Mouse (Mus musculus): ENCODE measurements at regions not wholly inside any gene's neighbourhood (a gene's known extent, or its start where the extent isn't known, plus 50 kb on each side); places are given as distances from the start of the nearest gene placed in this dataset.

- Histone ChIP-seq H3K27ac (ENCODE audit: low read depth, low read length) (no peak overlapping the region), H3K27me3 (ENCODE audit: control insufficient read depth, insufficient read depth, low read length) (no peaks in the 10 kb centered on the region), H3K9me3 (ENCODE audit: control insufficient read depth, low read length) (no peaks in the 10 kb centered on the region), H3K4me1 (replicated peaks; ENCODE audit: control insufficient read depth, insufficient read depth, low read length) (no peaks in the 10 kb centered on the region), H3K9ac (ENCODE audit: low read depth, low read length) (no peak overlapping the region), H3K4me3 (ENCODE audit: low read depth, low read length) (no peak overlapping the region), H3K36me3 (ENCODE audit: control insufficient read depth, insufficient read depth, low read length) (no peaks in the 10 kb centered on the region), H3K4me2 (replicated peaks; ENCODE audit: low read depth, low read length) (no peak overlapping the region)
- ATAC-seq (ENCODE audit: low FRiP score) (no peak), DNase-seq (ENCODE audit: low spot score) (peak; percentile 8)
- 43% methylated on average over 8 of the region's 8 CpGs for WGBS
Observed at GRCm38 (mm10) chr2:82698417-82698988, 244.9 kb upstream of the Fsip2 start.

GRCm38 (mm10) chr2:82701851-82702250 lies 241.6 kb upstream of the Fsip2 start:
- no peak overlapping the region for H3K27ac ChIP-seq (ENCODE audit: low read depth, low read length)
- ATAC-seq (ENCODE audit: low FRiP score) = no peak
- no peak overlapping the region for H3K9ac ChIP-seq (ENCODE audit: low read depth, low read length)
- H3K4me3 ChIP-seq (ENCODE audit: low read depth, low read length) = no peak overlapping the region
- WGBS = 83% methylated on average over 2 of the region's 2 CpGs
- H3K27me3 ChIP-seq (ENCODE audit: control insufficient read depth, insufficient read depth, low read length) = no peaks in the 10 kb centered on the region
- H3K4me1 ChIP-seq (replicated peaks; ENCODE audit: control insufficient read depth, insufficient read depth, low read length) = no peaks in the 10 kb centered on the region
- no peak for DNase-seq (ENCODE audit: low spot score)
- H3K36me3 ChIP-seq (ENCODE audit: control insufficient read depth, insufficient read depth, low read length) = no peaks in the 10 kb centered on the region
- no peak overlapping the region for H3K4me2 ChIP-seq (replicated peaks; ENCODE audit: low read depth, low read length)
- H3K9me3 ChIP-seq (ENCODE audit: control insufficient read depth, low read length) = no peaks in the 10 kb centered on the region

- no peak for ATAC-seq (ENCODE audit: low FRiP score)
- Histone ChIP-seq H3K4me2 (replicated peaks; ENCODE audit: low read depth, low read length) (no peak overlapping the region), H3K9ac (ENCODE audit: low read depth, low read length) (no peak overlapping the region), H3K36me3 (ENCODE audit: control insufficient read depth, insufficient read depth, low read length) (no peaks in the 10 kb centered on the region), H3K27ac (ENCODE audit: low read depth, low read length) (no peak overlapping the region), H3K9me3 (ENCODE audit: control insufficient read depth, low read length) (no peaks in the 10 kb centered on the region), H3K27me3 (ENCODE audit: control insufficient read depth, insufficient read depth, low read length) (no peaks in the 10 kb centered on the region), H3K4me3 (ENCODE audit: low read depth, low read length) (no peak overlapping the region), H3K4me1 (replicated peaks; ENCODE audit: control insufficient read depth, insufficient read depth, low read length) (no peaks in the 10 kb centered on the region)
- no peak for DNase-seq (ENCODE audit: low spot score)
- 80% methylated on average over 3 of the region's 3 CpGs for WGBS
Observed at GRCm38 (mm10) chr2:82715773-82716172, 227.7 kb upstream of the Fsip2 start.

Data from hindbrain, embryonic 11.5 days (tissue).